Mouse (Mus musculus) adrenal gland (tissue): ENCODE data around the gene Gper1.

Experiments used
- intact Hi-C: fragments of 180-260 bp; cut with DNase I; formaldehyde crosslinking; loops from one replicate; pipeline ENCODE4 v1.15.1; 2025
- long read RNA-seq, 2 experiments: library from polyadenylated mRNA; unstranded; transcript quantifications; one replicate each; pipeline ENCODE4 v2.0.0; 2020; ENCODE audit warnings: borderline replicate concordance in 1 of 2; ENCODE audit not compliant: insufficient replicate concordance in 1 of 2

Gene Gper1
- long read RNA-seq, experiment 1, partial matches to known transcripts, result 0 of 2 reads
- long read RNA-seq, experiment 1, other reads (novel, unspliced or antisense), result 0 of 2 reads
- long read RNA-seq, experiment 2, partial matches to known transcripts, result 1 of 5 reads
- long read RNA-seq, experiment 2, other reads (novel, unspliced or antisense), result 1 of 5 reads

DNA sequence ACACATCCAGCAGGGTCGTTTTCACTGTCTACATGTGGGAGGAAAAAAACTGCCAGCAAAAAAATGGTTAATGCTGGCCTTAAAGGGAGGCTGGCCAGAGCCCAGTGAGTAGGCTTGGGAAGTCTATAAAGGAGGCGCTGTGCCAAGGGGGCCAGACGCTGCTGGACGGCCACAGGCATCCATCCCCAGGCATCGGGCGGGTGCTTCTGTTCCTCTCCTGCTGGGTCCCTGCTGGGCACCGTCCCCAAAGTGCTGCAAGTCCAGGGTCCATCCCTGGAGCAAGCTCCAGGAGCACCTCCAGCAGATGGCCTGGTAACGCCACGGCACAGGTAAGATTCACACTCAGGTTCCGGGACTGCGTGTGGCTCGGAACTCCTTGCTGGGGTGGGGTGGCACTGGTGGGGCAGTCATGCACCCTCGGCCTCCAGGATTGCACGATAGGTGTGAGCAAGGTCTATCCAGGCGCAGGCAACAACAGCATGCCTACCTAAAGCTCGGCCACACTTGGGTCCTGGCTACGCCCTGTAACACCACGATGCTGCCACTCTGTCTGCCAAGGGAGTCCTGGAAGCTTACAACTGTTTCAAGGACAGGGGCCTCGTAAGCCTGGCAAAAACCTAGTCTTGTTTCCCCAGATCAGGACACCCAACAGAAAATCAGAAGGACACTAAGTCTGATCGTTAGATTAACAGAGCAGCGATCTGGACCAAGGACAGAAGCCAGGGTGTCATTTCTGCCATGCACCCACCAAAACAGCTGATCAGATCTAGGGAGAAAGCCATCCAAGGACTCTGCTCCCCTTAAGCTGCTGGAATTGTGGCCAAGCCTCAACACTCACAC lies at the start of gene Gper1:
Gper1 (plus strand) TSS at position 126 of the 840 bp plus-strand sequence.
- intact Hi-C loops, result no loop called here

GRCm38 (mm10) chr5:139373889-139374444 lies 49.0 kb upstream of the Gper1 start:
- intact Hi-C loops, result no loop called here

GRCm38 (mm10) chr5:139374841-139375240 lies 48.1 kb upstream of the Gper1 start:
- intact Hi-C loops, result no loop called here

DNA sequence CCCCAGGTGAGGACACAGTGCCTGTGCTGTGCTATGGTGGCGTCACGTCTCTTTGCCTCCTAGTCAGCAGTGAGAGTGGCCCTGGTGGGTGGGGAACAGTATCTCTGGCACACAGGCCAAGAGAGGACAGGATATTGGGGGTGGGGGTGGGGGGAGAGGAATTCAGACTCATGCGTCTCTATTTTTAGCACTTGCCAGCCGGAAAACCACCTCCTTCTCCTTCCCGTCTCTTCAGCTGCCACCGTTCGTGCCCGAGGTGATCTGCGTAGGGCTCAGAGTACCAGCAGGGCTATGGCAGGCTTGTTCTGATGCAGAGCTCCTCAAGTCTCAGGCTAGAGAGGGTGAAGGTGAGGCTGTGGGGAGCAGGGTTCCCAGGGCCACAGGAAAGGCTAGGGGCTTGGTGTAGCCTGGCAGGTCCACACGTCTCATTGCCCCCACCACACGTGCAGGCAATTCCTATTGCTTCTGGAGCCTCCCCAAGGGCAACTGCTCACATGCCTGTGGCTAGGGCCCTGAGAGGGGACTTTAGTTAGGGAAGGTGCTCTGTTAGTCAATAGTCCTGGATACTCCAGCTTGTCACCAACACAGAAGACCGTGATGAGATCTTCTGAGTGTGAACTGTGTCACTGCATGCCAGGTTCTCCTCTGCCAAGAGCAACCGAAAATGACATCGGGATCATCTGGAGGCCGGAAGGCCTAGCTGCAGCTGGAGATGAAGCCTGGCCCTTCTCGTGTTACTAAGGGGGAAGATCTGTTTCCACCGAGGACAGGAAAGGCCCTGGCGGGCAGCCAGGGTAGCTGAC lies 45.3 kb upstream of the Gper1 start, which contains the start of gene Gpr146:
Gpr146 (plus strand) TSS at position 230 of the 803 bp plus-strand sequence.
- intact Hi-C loops, result no loop called here

DNA sequence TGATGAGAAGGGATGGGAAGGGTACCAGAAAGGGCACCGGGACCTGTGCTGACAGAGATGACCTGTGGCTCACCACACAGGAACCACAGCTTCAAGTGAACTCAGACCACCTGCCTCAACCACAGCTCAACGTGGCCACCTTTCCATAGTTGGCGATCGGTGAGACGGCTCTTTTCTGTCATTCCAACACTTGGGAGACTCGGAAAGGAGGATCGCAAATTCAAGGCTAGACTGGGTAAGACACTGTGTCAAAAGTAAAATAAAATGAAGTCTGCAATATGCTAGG lies 44.7 kb upstream of the Gper1 start:
- intact Hi-C loops, result no loop called here

DNA sequence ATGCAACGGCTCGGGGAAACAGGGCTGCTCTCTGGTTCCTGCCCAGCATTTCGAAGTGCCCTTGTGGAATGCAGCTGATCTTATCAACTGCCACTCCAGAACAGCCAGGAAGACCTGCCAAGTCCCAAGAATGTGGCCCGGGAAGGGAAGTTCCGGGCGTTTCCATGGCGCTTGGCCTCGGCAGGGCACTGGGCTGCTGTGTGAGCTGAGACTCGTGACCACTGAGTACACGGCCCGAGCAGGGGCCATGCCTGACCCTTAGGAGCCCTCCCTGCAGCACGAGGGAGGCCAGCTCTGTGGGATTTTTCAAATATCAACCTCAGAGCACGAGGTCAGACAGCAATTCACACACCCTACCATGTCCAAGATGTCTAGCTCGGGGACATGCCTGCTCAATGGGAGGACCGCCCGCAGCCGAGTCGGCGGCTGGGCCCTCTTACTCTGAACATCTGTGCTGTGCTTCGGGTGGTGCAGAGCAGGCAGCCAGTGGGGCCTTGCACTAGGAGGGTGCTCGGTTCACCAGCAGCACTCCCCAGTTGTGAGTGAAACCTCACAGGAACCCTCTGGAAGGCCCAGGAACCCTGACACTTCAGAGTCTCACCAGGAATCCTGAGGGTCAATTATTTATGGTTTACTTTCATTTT lies 43.8 kb upstream of the Gper1 start:
- intact Hi-C loops, result no loop called here

- intact Hi-C loops, result no loop called here
Observed at GRCm38 (mm10) chr5:139379771-139380384, 43.1 kb upstream of the Gper1 start.

DNA sequence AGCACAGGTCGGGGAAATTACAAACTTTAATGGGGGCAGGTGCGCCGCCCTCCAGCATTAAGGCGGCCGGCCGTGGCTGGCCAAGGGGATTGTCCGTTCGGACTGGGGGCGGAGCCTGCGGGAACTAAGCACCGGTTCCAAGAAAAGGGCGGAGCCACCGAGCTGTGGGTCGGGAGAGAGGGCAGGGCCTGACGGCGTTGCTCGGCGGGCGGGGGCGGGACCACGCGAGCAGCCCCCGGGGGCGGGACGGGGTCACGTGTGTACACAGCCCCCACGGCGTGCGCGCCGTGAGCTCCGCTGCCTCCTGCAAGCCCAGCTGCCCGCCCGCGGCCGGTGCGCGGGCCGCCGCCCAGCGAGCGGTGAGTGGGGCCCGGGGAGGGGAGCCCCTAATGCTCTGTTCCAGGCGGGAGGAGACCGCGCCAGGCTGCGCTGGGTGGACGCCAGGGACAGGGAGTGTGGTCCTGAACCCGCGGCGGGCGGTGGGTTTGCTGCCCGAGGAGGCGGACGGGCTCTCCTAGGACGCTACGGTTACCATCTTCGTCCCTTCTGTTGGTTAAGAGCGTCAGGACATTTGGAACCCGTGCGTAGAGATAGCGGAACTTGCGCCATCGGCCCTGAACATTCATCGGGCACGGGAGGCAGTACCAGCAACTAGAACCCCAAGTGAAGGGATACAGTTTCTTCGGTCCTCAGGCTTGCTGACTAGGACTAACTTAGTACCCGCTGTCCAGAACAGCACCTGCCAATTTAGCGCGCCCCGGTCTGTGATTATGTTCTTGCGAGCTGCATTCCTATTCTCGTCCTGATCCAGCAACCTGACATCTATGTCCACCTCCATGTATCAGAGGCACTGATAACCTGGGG lies 42.3 kb upstream of the Gper1 start:
- intact Hi-C loops, result no loop called here

GRCm38 (mm10) chr5:139381586-139382513 lies 41.1 kb upstream of the Gper1 start:
- intact Hi-C loops, result no loop called here

DNA sequence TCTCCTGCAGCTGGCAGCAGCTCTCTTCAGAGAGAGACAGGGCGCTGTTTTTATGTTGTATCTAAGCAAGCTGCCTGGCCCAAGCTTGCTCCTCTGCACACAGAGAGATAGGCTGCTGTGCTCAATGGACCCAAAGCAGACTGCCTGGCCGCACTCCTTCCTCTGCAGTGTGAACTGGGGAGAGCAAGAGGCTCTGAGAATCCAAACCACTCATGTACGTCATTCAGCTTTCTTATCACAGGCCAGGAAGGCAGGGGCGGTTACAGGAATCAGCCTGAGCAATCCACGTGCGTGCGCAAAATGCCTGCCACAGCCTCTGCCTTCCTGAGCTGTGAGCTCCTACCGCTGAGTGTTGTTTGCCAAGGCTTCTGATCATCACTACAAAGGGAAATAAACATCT lies 40.2 kb upstream of the Gper1 start:
- intact Hi-C loops, result no loop called here

GRCm38 (mm10) chr5:139383234-139383633 lies 39.7 kb upstream of the Gper1 start:
- intact Hi-C loops, result no loop called here

GRCm38 (mm10) chr5:139384531-139384930 lies 38.4 kb upstream of the Gper1 start:
- intact Hi-C loops, result no loop called here

DNA sequence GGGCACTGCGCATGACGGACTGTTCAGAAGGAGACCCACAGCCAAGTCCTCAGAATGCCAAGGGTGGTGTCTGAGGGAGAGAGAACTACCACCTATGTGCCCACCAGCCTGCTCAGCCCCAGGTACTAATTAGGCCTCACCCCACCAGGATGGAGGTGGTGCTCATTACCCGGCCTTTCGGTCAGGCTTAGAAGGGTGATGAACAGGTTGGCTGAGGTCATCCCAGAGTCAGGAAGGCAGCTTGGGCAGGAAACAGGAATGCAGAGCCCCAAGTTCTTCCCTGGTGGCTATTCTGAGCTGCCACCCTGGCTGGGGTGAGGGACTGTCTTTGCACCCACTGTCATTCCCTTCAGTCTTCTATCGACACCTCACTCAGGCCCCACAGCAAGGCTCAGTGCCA lies 36.9 kb upstream of the Gper1 start:
- intact Hi-C loops, result no loop called here

GRCm38 (mm10) chr5:139387329-139388194 lies 35.4 kb upstream of the Gper1 start:
- intact Hi-C loops, result no loop called here

- intact Hi-C loops, result no loop called here
Observed at GRCm38 (mm10) chr5:139388195-139388570, 34.8 kb upstream of the Gper1 start.

GRCm38 (mm10) chr5:139388694-139389675 lies 34.0 kb upstream of the Gper1 start:
- intact Hi-C loops, result no loop called here

GRCm38 (mm10) chr5:139389676-139390061 lies 33.3 kb upstream of the Gper1 start:
- intact Hi-C loops, result no loop called here
